Mouse (Mus musculus): Measurements from ENCODE around the gene Styxl1. TPM values are rescaled to one million over a fixed set of nuclear protein-coding genes. Genes with fewer than 3 reads are reported as not detected.

Gene Styxl1
- polyA plus RNA-seq, 1 experiment from 2014 or later, result 0.18 TPM

DNA sequence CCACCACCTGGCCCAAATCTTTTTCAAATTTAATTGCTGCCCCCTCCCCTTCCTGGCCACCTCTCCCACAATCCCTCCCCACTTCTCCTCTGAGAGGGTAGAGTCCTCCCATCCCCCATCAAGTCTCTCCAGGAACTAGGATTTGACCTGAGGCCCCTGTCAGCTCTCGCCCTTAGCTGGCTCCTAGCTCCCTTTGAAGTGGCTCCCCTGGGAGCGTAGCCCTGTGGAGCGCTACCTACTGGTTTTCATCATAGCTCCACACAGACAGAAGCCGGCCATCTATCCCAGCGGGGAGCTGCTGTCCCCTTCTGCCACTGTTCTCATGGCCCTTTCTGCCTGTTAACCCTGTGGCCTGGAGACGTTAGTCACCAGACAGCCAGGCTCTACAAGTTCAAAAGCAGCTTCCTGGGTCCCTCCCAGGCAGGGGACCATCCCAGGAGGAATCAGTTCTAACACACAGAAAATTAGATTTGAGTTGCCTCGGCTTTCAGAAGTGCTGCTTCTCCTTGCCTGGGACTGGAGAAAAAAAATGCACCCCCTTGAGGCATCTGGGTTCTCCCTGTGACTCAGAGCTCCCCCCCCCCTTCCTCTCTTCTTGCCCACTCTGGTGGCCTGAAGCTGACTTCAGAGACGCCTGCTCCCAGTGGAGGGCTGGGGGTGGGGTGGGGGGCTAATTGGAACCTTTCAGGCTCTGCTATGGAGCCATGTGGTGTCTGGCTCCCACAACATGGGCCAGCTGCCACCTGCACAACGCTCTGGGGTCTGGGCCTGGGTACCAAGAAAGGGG, 53.5 kb downstream of the Styxl1 start:
- peak overlapping the region; percentile 94 for H3K27ac ChIP-seq (replicated peaks)
- H3K4me3 ChIP-seq, result peak overlapping the region; percentile 35; the same call in 1 of the 2 replicates
- ATAC-seq (ENCODE audit: low FRiP score, low read depth), result peak; percentile 87
- no peaks in the 10 kb centered on the region for H3K9me3 ChIP-seq
- H3K4me2 ChIP-seq (replicated peaks), result peak overlapping the region; percentile 61
- no peaks in the 10 kb centered on the region for H3K27me3 ChIP-seq
- H3K9ac ChIP-seq (replicated peaks), result peak overlapping the region; percentile 63
- H3K36me3 ChIP-seq, result peaks cover 30% of the 10 kb centered on the region
- whole genome bisulfite sequencing, result 4% methylated on average over 9 of the region's 9 CpGs
- peaks cover 44% of the 10 kb centered on the region for H3K4me1 ChIP-seq

- Histone ChIP-seq H3K4me3 (no peak overlapping the region), H3K4me2 (replicated peaks) (no peak overlapping the region), H3K9me3 (no peaks in the 10 kb centered on the region), H3K9ac (replicated peaks) (no peak overlapping the region), H3K4me1 (peaks cover 44% of the 10 kb centered on the region), H3K36me3 (peaks cover 18% of the 10 kb centered on the region; the same call in 1 of the 2 replicates), H3K27me3 (no peaks in the 10 kb centered on the region), H3K27ac (replicated peaks) (no peak overlapping the region; the same call in 1 of the 2 replicates)
- no peak for ATAC-seq (ENCODE audit: low FRiP score, low read depth)
- 85% methylated on average over 3 of the region's 3 CpGs for WGBS
Observed at GRCm38 (mm10) chr5:135723165-135723751, 54.9 kb downstream of the Styxl1 start.

DNA sequence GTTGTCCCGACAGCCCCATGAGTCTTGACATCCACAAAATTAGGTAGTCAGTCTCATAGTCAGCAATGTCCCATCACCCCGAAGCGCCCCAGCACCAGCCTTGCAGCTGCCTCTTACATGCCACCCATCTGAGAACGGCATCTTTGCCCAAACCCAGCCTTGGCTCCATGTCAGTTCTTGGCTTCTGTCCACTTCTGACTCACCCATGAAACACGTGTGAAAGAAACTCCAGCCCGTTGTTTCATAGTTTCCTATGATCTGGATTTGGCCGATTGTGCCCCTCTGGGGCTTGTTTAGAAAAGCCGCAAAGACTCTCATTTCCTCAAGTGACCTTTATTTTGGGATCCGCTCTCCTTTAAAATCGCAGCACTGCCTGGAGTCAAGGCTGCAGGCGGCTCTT, 56.1 kb downstream of the Styxl1 start:
- Histone ChIP-seq H3K9ac (replicated peaks) (no peak overlapping the region), H3K36me3 (peaks cover 25% of the 10 kb centered on the region), H3K4me1 (peaks cover 40% of the 10 kb centered on the region), H3K27ac (replicated peaks) (no peak overlapping the region; the same call in 1 of the 2 replicates), H3K27me3 (no peaks in the 10 kb centered on the region), H3K9me3 (no peaks in the 10 kb centered on the region), H3K4me2 (replicated peaks) (no peak overlapping the region), H3K4me3 (no peak overlapping the region)
- WGBS, result 90% methylated on average over 11 of the region's 11 CpGs
- ATAC-seq (ENCODE audit: low FRiP score, low read depth), result no peak

- no peaks in the 10 kb centered on the region for H3K9me3 ChIP-seq
- H3K27ac ChIP-seq (replicated peaks), result no peak overlapping the region
- no peak overlapping the region for H3K4me3 ChIP-seq
- peaks cover 30% of the 10 kb centered on the region for H3K36me3 ChIP-seq
- peaks cover 29% of the 10 kb centered on the region for H3K4me1 ChIP-seq
- no peak overlapping the region for H3K4me2 ChIP-seq (replicated peaks)
- no peaks in the 10 kb centered on the region for H3K27me3 ChIP-seq
- no peak for ATAC-seq (ENCODE audit: low FRiP score, low read depth)
- WGBS, result 95% methylated on average over 8 of the region's 8 CpGs
- no peak overlapping the region for H3K9ac ChIP-seq (replicated peaks)
Observed at GRCm38 (mm10) chr5:135721076-135721475, 57.1 kb downstream of the Styxl1 start.

DNA sequence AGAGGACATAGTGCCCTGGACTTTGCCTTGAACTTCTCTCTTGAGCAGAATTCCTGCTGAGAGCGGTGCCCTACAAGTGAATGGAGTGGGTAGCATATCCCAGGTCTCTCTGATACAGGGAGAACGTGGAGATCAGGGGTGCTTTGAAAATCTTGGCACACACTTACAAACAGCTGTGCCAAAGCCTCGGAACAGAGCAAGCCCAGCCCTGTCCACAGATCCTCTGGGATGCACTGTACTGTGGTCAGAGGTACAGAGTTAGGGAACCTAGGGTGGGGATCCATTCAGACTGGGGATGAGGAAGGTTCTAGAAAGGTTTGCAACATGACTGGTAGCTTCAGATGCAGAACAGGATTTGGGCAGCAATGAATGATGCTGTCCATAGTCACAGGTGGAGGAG, 58.1 kb downstream of the Styxl1 start:
- Histone ChIP-seq H3K9me3 (no peaks in the 10 kb centered on the region), H3K27ac (replicated peaks) (no peak overlapping the region), H3K27me3 (no peaks in the 10 kb centered on the region), H3K36me3 (peaks cover 35% of the 10 kb centered on the region), H3K4me2 (replicated peaks) (no peak overlapping the region), H3K4me1 (peaks cover 20% of the 10 kb centered on the region), H3K4me3 (no peak overlapping the region), H3K9ac (replicated peaks) (no peak overlapping the region)
- no peak for ATAC-seq (ENCODE audit: low FRiP score, low read depth)
- WGBS, result 87% methylated on average over 3 of the region's 3 CpGs

DNA sequence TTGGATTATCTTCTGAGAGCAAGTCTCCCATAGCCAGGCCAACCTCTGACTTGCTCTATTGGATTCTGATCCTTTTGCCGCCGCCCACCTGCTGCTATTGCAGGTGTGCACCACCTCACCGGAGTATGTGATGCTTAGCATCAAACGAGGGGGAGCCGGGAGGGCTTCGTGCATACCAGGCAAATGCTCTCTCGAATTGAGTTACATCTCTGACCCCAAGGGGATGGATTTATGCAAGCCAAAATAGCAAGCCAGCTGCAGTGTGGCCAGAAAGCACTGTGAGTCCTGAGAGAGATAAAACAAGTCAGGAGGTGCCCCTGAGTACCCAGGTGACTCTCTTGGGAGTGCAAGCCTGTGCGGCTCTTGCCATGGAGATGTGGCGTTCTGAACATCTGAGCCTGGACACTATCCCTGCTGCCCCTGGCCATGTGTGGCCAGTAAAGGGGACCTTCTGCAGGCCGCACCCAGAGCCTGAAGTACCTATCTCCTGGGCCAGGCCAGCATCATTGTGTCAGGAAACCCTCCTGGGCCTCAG, 58.5 kb downstream of the Styxl1 start:
- H3K4me3 ChIP-seq, result no peak overlapping the region
- H3K9me3 ChIP-seq, result no peaks in the 10 kb centered on the region
- H3K4me1 ChIP-seq, result peaks cover 15% of the 10 kb centered on the region
- H3K36me3 ChIP-seq, result peaks cover 35% of the 10 kb centered on the region
- H3K9ac ChIP-seq (replicated peaks), result no peak overlapping the region
- WGBS, result 83% methylated on average over 10 of the region's 10 CpGs
- no peak overlapping the region for H3K4me2 ChIP-seq (replicated peaks)
- H3K27me3 ChIP-seq, result no peaks in the 10 kb centered on the region
- no peak overlapping the region for H3K27ac ChIP-seq (replicated peaks)
- no peak for ATAC-seq (ENCODE audit: low FRiP score, low read depth)

GRCm38 (mm10) chr5:135715624-135716023, 62.6 kb downstream of the Styxl1 start:
- Histone ChIP-seq H3K4me2 (replicated peaks) (no peak overlapping the region), H3K27ac (replicated peaks) (no peak overlapping the region), H3K36me3 (peaks cover 37% of the 10 kb centered on the region), H3K4me3 (no peak overlapping the region), H3K4me1 (peaks cover 4% of the 10 kb centered on the region; the same call in 1 of the 2 replicates), H3K9ac (replicated peaks) (no peak overlapping the region), H3K9me3 (no peaks in the 10 kb centered on the region), H3K27me3 (no peaks in the 10 kb centered on the region)
- ATAC-seq (ENCODE audit: low FRiP score, low read depth), result no peak
- 52% methylated on average over 10 of the region's 10 CpGs for WGBS

- ATAC-seq (ENCODE audit: low FRiP score, low read depth), result no peak
- Histone ChIP-seq H3K36me3 (peaks cover 41% of the 10 kb centered on the region), H3K4me3 (no peak overlapping the region), H3K9me3 (no peaks in the 10 kb centered on the region), H3K4me2 (replicated peaks) (no peak overlapping the region), H3K4me1 (peaks cover 4% of the 10 kb centered on the region; the same call in 1 of the 2 replicates), H3K27me3 (no peaks in the 10 kb centered on the region), H3K27ac (replicated peaks) (no peak overlapping the region), H3K9ac (replicated peaks) (no peak overlapping the region)
- 85% methylated on average over 16 of the region's 16 CpGs for WGBS
Observed at GRCm38 (mm10) chr5:135713441-135714218, 64.6 kb downstream of the Styxl1 start.

DNA sequence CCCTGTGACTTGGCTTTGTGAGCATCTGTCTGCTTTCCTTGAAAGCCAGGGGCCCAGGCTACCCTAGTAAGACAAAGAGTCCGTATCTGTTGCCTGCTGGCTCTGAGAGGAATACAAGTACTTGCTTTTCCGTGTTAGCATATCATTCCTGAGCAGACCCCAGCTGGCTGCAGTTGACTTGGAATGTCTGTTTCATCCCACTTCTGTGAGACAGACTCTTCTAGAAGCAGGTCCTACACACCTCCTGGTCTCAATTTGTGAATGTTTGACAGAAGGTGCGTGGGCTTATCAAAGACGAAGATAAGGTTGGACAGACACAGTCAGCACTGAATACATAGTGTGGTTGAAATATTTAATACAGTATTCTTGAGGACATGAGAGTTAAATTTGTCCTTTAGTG, 65.4 kb downstream of the Styxl1 start:
- Histone ChIP-seq H3K4me3 (no peak overlapping the region), H3K27me3 (no peaks in the 10 kb centered on the region), H3K9me3 (no peaks in the 10 kb centered on the region), H3K9ac (replicated peaks) (no peak overlapping the region), H3K27ac (replicated peaks) (no peak overlapping the region), H3K4me1 (peaks cover 4% of the 10 kb centered on the region; the same call in 1 of the 2 replicates), H3K4me2 (replicated peaks) (no peak overlapping the region), H3K36me3 (peaks cover 41% of the 10 kb centered on the region)
- ATAC-seq (ENCODE audit: low FRiP score, low read depth), result no peak
- 71% methylated on average over 4 of the region's 4 CpGs for WGBS

DNA sequence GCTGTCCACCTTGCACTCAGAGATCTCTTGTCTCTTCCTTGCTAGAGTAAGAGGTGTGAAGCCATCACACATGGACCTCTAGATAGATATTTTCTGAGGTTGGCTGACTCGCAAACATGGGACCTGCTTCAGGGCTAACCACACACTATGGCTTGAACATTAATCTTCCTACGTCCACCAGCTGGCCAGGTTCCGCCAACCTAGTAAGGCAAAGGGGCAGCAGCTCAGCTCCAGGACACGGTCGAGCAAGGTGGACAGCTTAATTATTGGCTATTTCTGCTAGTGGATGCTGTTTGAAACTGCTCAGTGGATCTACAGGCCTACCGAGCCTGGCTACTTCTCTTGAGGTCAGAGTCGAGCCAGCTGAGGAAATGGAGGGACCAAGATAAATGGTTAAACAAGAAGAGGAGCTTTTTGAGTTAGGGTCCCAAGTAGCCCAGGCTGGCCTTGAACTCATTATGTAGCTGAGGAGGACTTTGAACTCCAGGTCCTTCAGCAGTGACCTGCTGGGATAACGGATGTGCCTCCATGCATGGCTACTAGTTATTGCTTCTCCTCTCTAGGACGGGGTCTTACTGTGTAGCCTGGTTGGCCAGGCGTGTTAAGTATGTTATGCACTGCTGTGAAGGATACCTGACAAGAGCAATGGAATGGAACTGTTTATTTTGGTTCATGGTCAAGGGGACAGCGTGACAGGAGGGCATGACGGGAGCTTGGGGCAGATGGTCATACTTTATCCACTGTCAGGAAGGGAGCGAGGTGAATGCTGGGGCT, 66.4 kb downstream of the Styxl1 start:
- 90% methylated on average over 13 of the region's 13 CpGs for WGBS
- no peaks in the 10 kb centered on the region for H3K9me3 ChIP-seq
- no peaks in the 10 kb centered on the region for H3K27me3 ChIP-seq
- no peak overlapping the region for H3K9ac ChIP-seq (replicated peaks)
- no peak overlapping the region for H3K4me2 ChIP-seq (replicated peaks)
- no peak overlapping the region for H3K4me3 ChIP-seq
- no peak overlapping the region for H3K27ac ChIP-seq (replicated peaks)
- peaks cover 42% of the 10 kb centered on the region for H3K36me3 ChIP-seq
- H3K4me1 ChIP-seq, result peaks cover 4% of the 10 kb centered on the region; the same call in 1 of the 2 replicates
- ATAC-seq (ENCODE audit: low FRiP score, low read depth), result no peak

- peaks cover 39% of the 10 kb centered on the region for H3K36me3 ChIP-seq
- no peak overlapping the region for H3K4me2 ChIP-seq (replicated peaks)
- H3K9me3 ChIP-seq, result no peaks in the 10 kb centered on the region
- WGBS, result 91% methylated on average over 7 of the region's 7 CpGs
- no peak overlapping the region for H3K9ac ChIP-seq (replicated peaks)
- no peak overlapping the region for H3K4me3 ChIP-seq
- H3K27me3 ChIP-seq, result no peaks in the 10 kb centered on the region
- H3K27ac ChIP-seq (replicated peaks), result no peak overlapping the region
- peaks cover 4% of the 10 kb centered on the region; the same call in 1 of the 2 replicates for H3K4me1 ChIP-seq
- no peak for ATAC-seq (ENCODE audit: low FRiP score, low read depth)
Observed at GRCm38 (mm10) chr5:135710599-135711214, 67.5 kb downstream of the Styxl1 start.
